ENCODE assay signal across 13 mouse cellular contexts in the genomic region with DNA sequence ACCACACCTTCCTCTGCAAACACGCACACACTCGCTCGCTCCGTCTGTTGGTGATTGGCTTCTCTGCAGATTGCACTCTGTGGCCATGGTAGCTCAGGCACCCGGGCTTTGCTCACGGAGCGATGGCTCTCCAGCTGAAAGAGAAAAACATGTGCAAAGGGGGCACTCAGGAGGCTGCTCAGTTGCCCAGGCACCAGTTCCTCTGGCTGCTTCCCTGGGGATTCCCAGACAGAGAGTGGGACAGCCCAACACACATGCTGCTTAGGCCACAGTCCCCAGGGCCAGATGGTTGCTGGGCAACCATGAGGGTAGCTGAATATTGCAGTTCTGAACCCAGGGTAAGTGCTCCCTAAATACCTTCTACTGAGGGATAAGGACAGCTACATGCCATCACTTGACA. TPM values are rescaled to one million over a fixed set of nuclear protein-coding genes. Genes with fewer than 3 reads are reported as not detected.
DNase-seq lines count a peak whose midpoint lies in the region; ATAC-seq and TF ChIP-seq lines count a peak whose summit lies in the region.
"Had no signal": no experiment of that assay in that cellular context is flagged by ENCODE, and none has a peak within 500 bp of the region (broad histone marks: within the 10 kb centered on the region; RNA-seq: fewer than 3 reads in every experiment).

No protein-coding gene starts in this region.

- WGBS in midbrain, embryonic 11.5 days = 86% methylated on average over 7 of the region's 7 CpGs
- WGBS in neural tube, embryonic 15.5 days = 47% methylated on average over 7 of the region's 7 CpGs
- 86% methylated on average over 7 of the region's 7 CpGs for WGBS in intestine, postnatal 0 days

- 0 out of 2 replicates have a peak overlapping the region, but pooled peaks have one; percentile 9 for H3K27ac ChIP-seq in midbrain, embryonic 11.5 days (ENCODE audit: low read depth, low read length)
- peak overlapping the region; percentile 41; the same call in 1 of the 2 replicates for H3K27ac ChIP-seq in neural tube, embryonic 15.5 days (replicated peaks)
- no peak overlapping the region for H3K27ac ChIP-seq in intestine, postnatal 0 days (ENCODE audit: low read depth, low read length)

- peaks cover 6% of the 10 kb centered on the region for H3K4me1 ChIP-seq in midbrain, embryonic 11.5 days (ENCODE audit: control insufficient read depth, insufficient read depth, low read length)
- H3K4me1 ChIP-seq in neural tube, embryonic 15.5 days = peaks cover 15% of the 10 kb centered on the region
- H3K4me1 ChIP-seq in intestine, postnatal 0 days (replicated peaks; ENCODE audit: control insufficient read depth, insufficient read depth, low read length) = no peaks in the 10 kb centered on the region

- no peak for TF ChIP-seq CTCF in intestine, postnatal 0 days (IDR thresholded peaks at IDR 0.05; ENCODE audit: low read depth)

- H3K36me3 ChIP-seq in midbrain, embryonic 11.5 days (ENCODE audit: control insufficient read depth, insufficient read depth, low read length) = peaks cover 10% of the 10 kb centered on the region
- peaks cover 61% of the 10 kb centered on the region for H3K36me3 ChIP-seq in neural tube, embryonic 15.5 days
- H3K36me3 ChIP-seq in intestine, postnatal 0 days (ENCODE audit: control insufficient read depth, insufficient read depth) = peaks cover 63% of the 10 kb centered on the region

- H3K9ac ChIP-seq in midbrain, embryonic 11.5 days (ENCODE audit: low read length) = peak overlapping the region; percentile 12
- H3K9ac ChIP-seq in neural tube, embryonic 15.5 days (replicated peaks) = no peak overlapping the region
- no peak overlapping the region for H3K9ac ChIP-seq in intestine, postnatal 0 days (ENCODE audit: low read depth, low read length)

- H3K4me3 ChIP-seq in midbrain, embryonic 11.5 days (ENCODE audit: low read depth, low read length) = no peak overlapping the region
- no peak overlapping the region for H3K4me3 ChIP-seq in neural tube, embryonic 15.5 days (replicated peaks)
- H3K4me3 ChIP-seq in intestine, postnatal 0 days (ENCODE audit: low read depth, low read length) = no peak overlapping the region

- DNase-seq in embryo, embryonic 11 days = peak; percentile 27
- DNase-seq in embryo, embryonic 9.5 days (ENCODE audit: extremely low spot score) = no peak
- peak; percentile 44 for DNase-seq in lung, postnatal 36 days
- no peak for DNase-seq in lung, postnatal 14 days
- no peak for DNase-seq in midbrain, embryonic 11.5 days (ENCODE audit: low spot score, missing footprints)
- DNase-seq: gastrocnemius, postnatal 10 days; heart, adult 18-20 months; layer of hippocampus, postnatal 36 days; lung, postnatal 4 days; thymus, adult 18-20 months had no signal

- no peaks in the 10 kb centered on the region for H3K27me3 ChIP-seq in midbrain, embryonic 11.5 days (ENCODE audit: control insufficient read depth, insufficient read depth, low read length)
- no peaks in the 10 kb centered on the region for H3K27me3 ChIP-seq in neural tube, embryonic 15.5 days (replicated peaks)
- H3K27me3 ChIP-seq in intestine, postnatal 0 days (replicated peaks; ENCODE audit: control insufficient read depth, insufficient read depth, low read length) = no peaks in the 10 kb centered on the region

- no peak for ATAC-seq in midbrain, embryonic 11.5 days (ENCODE audit: low FRiP score)
- no peak for ATAC-seq in neural tube, embryonic 15.5 days (ENCODE audit: low FRiP score)
- ATAC-seq in intestine, postnatal 0 days = no peak
- ATAC-seq: inflammation-experienced regulatory T-cells, adult 6 months had no signal

- no peaks in the 10 kb centered on the region for H3K9me3 ChIP-seq in midbrain, embryonic 11.5 days (ENCODE audit: control insufficient read depth, low read length)
- no peaks in the 10 kb centered on the region for H3K9me3 ChIP-seq in neural tube, embryonic 15.5 days (replicated peaks)
- no peaks in the 10 kb centered on the region for H3K9me3 ChIP-seq in intestine, postnatal 0 days (ENCODE audit: control insufficient read depth)

- no peak overlapping the region for H3K4me2 ChIP-seq in midbrain, embryonic 11.5 days
- no peak overlapping the region for H3K4me2 ChIP-seq in neural tube, embryonic 15.5 days
- no peak overlapping the region for H3K4me2 ChIP-seq in intestine, postnatal 0 days (replicated peaks; ENCODE audit: low read depth)

RNA-seq across cellular contexts. Expression of a gene that starts 4.6 kb away (rescaled TPM):
- polyA plus RNA-seq in midbrain, embryonic 11.5 days (2014; fragmentation: Nextera tagmentation; extraction: Ambion mirVana) = 34.5 and 37.1 TPM in 2 replicates
- 134 and 169 TPM in 2 replicates for polyA plus RNA-seq in neural tube, embryonic 15.5 days (2015; fragmentation: Nextera tagmentation; extraction: Ambion mirVana)
- 7.2 and 7.4 TPM in 2 replicates for polyA plus RNA-seq in intestine, postnatal 0 days (2015; fragmentation: Nextera tagmentation; extraction: Ambion mirVana)

RNA-seq across cellular contexts. Expression of a gene that starts 23.3 kb away (rescaled TPM):
- polyA plus RNA-seq in midbrain, embryonic 11.5 days (2014; fragmentation: Nextera tagmentation; extraction: Ambion mirVana) = 1.5 and 2.0 TPM in 2 replicates
- 7.1 and 8.0 TPM in 2 replicates for polyA plus RNA-seq in neural tube, embryonic 15.5 days (2015; fragmentation: Nextera tagmentation; extraction: Ambion mirVana)
- 2.1 and 3.1 TPM in 2 replicates for polyA plus RNA-seq in intestine, postnatal 0 days (2015; fragmentation: Nextera tagmentation; extraction: Ambion mirVana)

RNA-seq across cellular contexts. Expression of a gene that starts 28.2 kb away (rescaled TPM):
- polyA plus RNA-seq in midbrain, embryonic 11.5 days (2014; fragmentation: Nextera tagmentation; extraction: Ambion mirVana) = 20.5 and 21.9 TPM in 2 replicates
- polyA plus RNA-seq in neural tube, embryonic 15.5 days (2015; fragmentation: Nextera tagmentation; extraction: Ambion mirVana) = 43.0 and 46.0 TPM in 2 replicates
- 10.0 and 11.7 TPM in 2 replicates for polyA plus RNA-seq in intestine, postnatal 0 days (2015; fragmentation: Nextera tagmentation; extraction: Ambion mirVana)

RNA-seq across cellular contexts. Expression of a gene that starts 31.0 kb away (rescaled TPM):
- polyA plus RNA-seq in midbrain, embryonic 11.5 days (2014; fragmentation: Nextera tagmentation; extraction: Ambion mirVana) = 8.9 and 10.6 TPM in 2 replicates
- 0.95 and 2.5 TPM in 2 replicates for polyA plus RNA-seq in neural tube, embryonic 15.5 days (2015; fragmentation: Nextera tagmentation; extraction: Ambion mirVana)
- 8.3 and 9.1 TPM in 2 replicates for polyA plus RNA-seq in intestine, postnatal 0 days (2015; fragmentation: Nextera tagmentation; extraction: Ambion mirVana)

RNA-seq across cellular contexts. Expression of a gene that starts 31.2 kb away (rescaled TPM):
- 17.7 and 20.0 TPM in 2 replicates for polyA plus RNA-seq in midbrain, embryonic 11.5 days (2014; fragmentation: Nextera tagmentation; extraction: Ambion mirVana)
- 39.1 and 39.7 TPM in 2 replicates for polyA plus RNA-seq in neural tube, embryonic 15.5 days (2015; fragmentation: Nextera tagmentation; extraction: Ambion mirVana)
- polyA plus RNA-seq in intestine, postnatal 0 days (2015; fragmentation: Nextera tagmentation; extraction: Ambion mirVana) = 84.8 and 86.0 TPM in 2 replicates

Comparison
In these comparisons a context has a peak if more than half of its experiments do, and no peak if none do; other contexts are left out.
1. DNase-seq: peak in embryo, embryonic 11 days (single experiment) and lung, postnatal 36 days (single experiment); none in embryo, embryonic 9.5 days (single experiment), lung, postnatal 14 days (single experiment) and midbrain, embryonic 11.5 days (single experiment).